Mouse (Mus musculus) E14TG2a.4 (cell line): ENCODE results near the gene Bcl9.

Source experiments
- CTCF ChIP-seq: conservative IDR thresholded peaks from 2 replicates; pipeline ENCODE4 v1.5.1; 2014; ENCODE audit warnings: low read length
- POU5F1 ChIP-seq: IDR thresholded peaks from 2 replicates; pipeline ENCODE4 v1.6.1; 2014; ENCODE audit warnings: low read length, borderline replicate concordance

- TF ChIP-seq CTCF (peak; percentile 52), POU5F1 (no peak)
Observed at GRCm38 (mm10) chr3:97183810-97184209, 113.9 kb downstream of the Bcl9 start.
